Mouse (Mus musculus): Measurements from ENCODE around the gene Adamtsl3. TPM values are rescaled to one million over a fixed set of nuclear protein-coding genes. Genes with fewer than 3 reads are reported as not detected.

Adamtsl3 gene
- 2.9 and 3.7 TPM in 2 replicates for polyA plus RNA-seq (2012; rRNA removed)

GRCm38 (mm10) chr7:82335211-82336121 lies at the start of gene Adamtsl3:
Adamtsl3 (plus strand) TSS chr7:82335694.
- no peak for DNase-seq (ENCODE audit: low read depth)

DNA sequence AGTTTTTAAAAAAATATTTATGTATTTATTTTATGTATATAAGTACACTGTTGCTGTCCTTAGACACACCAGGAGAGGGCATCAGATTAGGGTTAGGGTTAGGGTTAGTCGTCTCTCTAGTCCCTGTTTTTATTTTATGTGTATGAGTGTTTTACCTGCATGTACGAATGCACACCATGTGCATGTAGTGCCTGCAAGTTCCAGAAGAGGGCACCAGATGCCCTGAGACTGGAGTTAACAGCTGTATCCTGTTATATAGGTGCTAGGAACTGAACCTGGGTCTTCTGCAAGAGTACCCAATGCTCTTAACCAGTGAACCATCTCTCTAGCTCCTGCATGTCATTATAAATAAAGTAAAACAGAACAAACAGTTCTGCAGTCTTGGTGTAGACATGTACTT lies 48.3 kb upstream of the Adamtsl3 start:
- no peak for DNase-seq (ENCODE audit: low read depth)

GRCm38 (mm10) chr7:82293441-82293840 lies 42.1 kb upstream of the Adamtsl3 start:
- DNase-seq (ENCODE audit: low read depth): no peak

GRCm38 (mm10) chr7:82294083-82294482 lies 41.4 kb upstream of the Adamtsl3 start:
- no peak for DNase-seq (ENCODE audit: low read depth)

- DNase-seq (ENCODE audit: low read depth): no peak
Observed at GRCm38 (mm10) chr7:82294611-82295010, 40.9 kb upstream of the Adamtsl3 start.

- no peak for DNase-seq (ENCODE audit: low read depth)
Observed at GRCm38 (mm10) chr7:82308398-82308797, 27.1 kb upstream of the Adamtsl3 start.

DNA sequence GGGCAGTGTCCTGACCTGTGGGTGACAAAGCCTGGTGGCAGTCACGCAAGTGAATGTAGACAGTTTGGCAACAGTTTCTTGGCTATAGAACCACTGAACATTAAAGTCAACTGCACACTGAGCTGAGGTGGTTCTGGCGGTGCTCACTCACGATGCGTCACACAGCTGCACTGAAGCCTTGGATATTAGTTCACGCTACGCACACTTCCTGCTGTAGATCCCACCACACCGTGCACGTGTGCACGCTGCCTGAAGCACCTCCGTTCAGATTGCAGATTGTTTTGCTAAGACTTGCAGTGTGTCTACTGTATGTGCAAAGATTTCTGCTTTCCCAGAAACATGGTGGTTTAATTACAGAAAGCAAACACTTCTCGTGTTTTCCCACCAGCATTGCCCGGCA lies 17.0 kb upstream of the Adamtsl3 start:
- DNase-seq (ENCODE audit: low read depth): no peak

- DNase-seq (ENCODE audit: low read depth): no peak
Observed at GRCm38 (mm10) chr7:82326616-82327015, 8.9 kb upstream of the Adamtsl3 start.

DNA sequence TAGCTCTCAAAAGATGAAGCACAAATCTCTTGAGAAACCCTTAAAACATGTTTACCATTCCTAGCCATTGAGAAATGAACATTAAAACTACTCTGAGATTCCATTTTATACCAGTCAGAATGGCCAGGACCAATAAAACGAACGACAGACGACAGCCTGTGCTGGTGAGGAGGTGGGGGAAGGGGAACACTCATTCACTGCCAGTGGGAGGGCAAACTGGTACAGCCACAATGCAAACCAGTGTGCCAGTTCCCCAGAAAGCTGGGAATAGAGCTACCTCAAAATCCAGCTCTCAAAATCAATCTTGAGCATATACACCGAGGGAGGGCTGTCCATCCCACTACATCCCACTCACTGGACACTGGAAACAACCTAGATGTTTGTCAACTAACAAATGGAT lies 8.3 kb upstream of the Adamtsl3 start:
- DNase-seq (ENCODE audit: low read depth): no peak

GRCm38 (mm10) chr7:82327881-82328280 lies 7.6 kb upstream of the Adamtsl3 start:
- DNase-seq (ENCODE audit: low read depth): no peak

- no peak for DNase-seq (ENCODE audit: low read depth)
Observed at GRCm38 (mm10) chr7:82329831-82330230, 5.7 kb upstream of the Adamtsl3 start.

- no peak for DNase-seq (ENCODE audit: low read depth)
Observed at GRCm38 (mm10) chr7:82330860-82331259, 4.6 kb upstream of the Adamtsl3 start.

- no peak for DNase-seq (ENCODE audit: low read depth)
Observed at GRCm38 (mm10) chr7:82334000-82334399, 1.5 kb upstream of the Adamtsl3 start.

DNA sequence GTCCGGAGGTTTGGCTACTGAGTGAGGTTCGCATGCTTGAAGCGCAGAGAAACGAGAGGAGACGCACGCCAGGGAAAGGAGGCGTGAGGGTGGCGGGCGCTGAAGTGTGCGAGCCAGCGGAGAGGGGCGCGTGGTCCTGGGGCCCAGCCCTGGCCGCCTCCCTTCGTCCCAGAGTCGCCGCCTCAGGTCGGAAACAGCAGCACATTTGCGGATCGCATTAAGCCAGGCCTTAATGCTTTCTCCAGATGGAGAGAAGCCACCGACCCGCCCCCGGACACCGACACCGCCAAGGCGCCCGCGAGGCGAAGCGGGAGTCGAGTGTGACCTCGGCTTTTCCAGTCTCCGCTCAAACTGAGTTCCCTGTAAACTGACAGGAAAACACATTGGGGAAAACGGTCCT lies 638 bp downstream of the Adamtsl3 start:
- DNase-seq (ENCODE audit: low read depth): no peak

- no peak for DNase-seq (ENCODE audit: low read depth)
Observed at GRCm38 (mm10) chr7:82338121-82338520, 2.6 kb downstream of the Adamtsl3 start.

- DNase-seq (ENCODE audit: low read depth): no peak
Observed at GRCm38 (mm10) chr7:82338532-82338931, 3.0 kb downstream of the Adamtsl3 start.

GRCm38 (mm10) chr7:82339214-82339613 lies 3.7 kb downstream of the Adamtsl3 start:
- DNase-seq (ENCODE audit: low read depth): no peak

- DNase-seq (ENCODE audit: low read depth): no peak
Observed at GRCm38 (mm10) chr7:82341476-82341875, 6.0 kb downstream of the Adamtsl3 start.

GRCm38 (mm10) chr7:82346706-82347105 lies 11.2 kb downstream of the Adamtsl3 start:
- DNase-seq (ENCODE audit: low read depth): no peak

- no peak for DNase-seq (ENCODE audit: low read depth)
Observed at GRCm38 (mm10) chr7:82349796-82350195, 14.3 kb downstream of the Adamtsl3 start.

- DNase-seq (ENCODE audit: low read depth): no peak
Observed at GRCm38 (mm10) chr7:82350421-82350820, 14.9 kb downstream of the Adamtsl3 start.

- no peak for DNase-seq (ENCODE audit: low read depth)
Observed at GRCm38 (mm10) chr7:82359146-82359545, 23.7 kb downstream of the Adamtsl3 start.

- no peak for DNase-seq (ENCODE audit: low read depth)
Observed at GRCm38 (mm10) chr7:82359674-82360073, 24.2 kb downstream of the Adamtsl3 start.

DNA sequence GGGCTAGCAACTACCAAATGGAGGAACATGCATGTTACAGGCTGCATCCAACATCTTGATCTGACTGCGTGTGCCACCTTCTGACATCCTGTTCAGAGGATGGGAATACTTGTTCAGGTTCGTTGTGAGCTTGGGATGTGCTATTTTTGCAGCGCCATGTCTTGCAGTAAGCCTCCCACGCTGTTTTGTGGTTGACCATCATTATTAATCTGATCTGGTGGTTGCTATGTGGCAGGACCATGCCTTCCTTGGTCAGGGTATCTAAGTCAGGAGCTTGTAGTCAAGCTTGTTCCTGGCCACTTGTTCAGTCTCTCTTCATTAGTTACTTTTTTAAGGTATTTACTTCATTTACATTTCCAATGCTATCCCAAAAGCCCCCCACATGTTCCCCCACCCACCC lies 24.7 kb downstream of the Adamtsl3 start:
- no peak for DNase-seq (ENCODE audit: low read depth)
